Mouse (Mus musculus) megakaryocyte, embryonic 14.5 days (primary cell): ENCODE measurements around the gene Themis2. TPM values are rescaled to one million over a fixed set of nuclear protein-coding genes. Genes with fewer than 3 reads are reported as not detected.

Experiments used
- H3K27me3 ChIP-seq: replicated peaks from 2 replicates; pipeline ENCODE3; 2012; ENCODE audit warnings: inconsistent platforms
- H3K36me3 ChIP-seq: replicated peaks from 2 replicates; pipeline ENCODE3; 2012; ENCODE audit warnings: low read length, inconsistent platforms, mixed read lengths
- H3K4me1 ChIP-seq: 2 replicates; pipeline ENCODE4 v1.6.1; 2012; ENCODE audit warnings: inconsistent platforms
- H3K4me3 ChIP-seq: replicated peaks from 2 replicates; pipeline ENCODE3; 2012; ENCODE audit warnings: moderate library complexity, mild to moderate bottlenecking, inconsistent platforms
- H3K9me3 ChIP-seq: 2 replicates; pipeline ENCODE4 v1.6.1; 2012; ENCODE audit warnings: inconsistent platforms
- FLI1 ChIP-seq: IDR thresholded peaks from 2 replicates; pipeline ENCODE4 v1.6.1; 2012; ENCODE audit warnings: low read length, inconsistent platforms, mixed read lengths
- GATA1 ChIP-seq: IDR thresholded peaks from 3 replicates; pipeline ENCODE4 v1.6.1; 2012; ENCODE audit warnings: mixed read lengths, low read length, inconsistent platforms, borderline replicate concordance
- polyA plus RNA-seq: library from polyadenylated mRNA; stranded (reverse); fragments of >175 nt; gene quantifications from 2 replicates; pipeline ENCODE4 v1.2.3, GENCODE M21; 2012; ENCODE audit warnings: low replicate concordance; ENCODE audit not compliant: insufficient read depth

The Themis2 gene
- polyA plus RNA-seq, 1 experiment: 20.4 TPM

DNA sequence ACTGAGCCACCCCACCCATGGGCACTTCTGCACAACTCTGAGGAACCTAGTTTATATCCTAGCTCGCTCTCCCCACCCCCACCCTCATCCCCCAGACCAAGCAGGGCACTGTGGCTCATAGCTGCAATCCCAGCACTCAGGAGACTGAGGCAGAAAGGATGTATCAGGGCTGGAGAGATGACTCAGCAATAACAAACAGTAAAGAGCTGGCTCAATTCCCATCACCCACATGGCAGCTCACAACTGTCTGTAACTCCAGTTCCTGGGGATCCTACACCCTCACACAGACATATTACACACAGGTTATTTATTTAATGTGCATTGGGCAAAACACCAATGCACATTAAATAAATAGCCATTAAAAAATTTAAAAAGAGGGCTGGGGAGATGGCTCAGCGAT lies 60.8 kb downstream of the Themis2 start:
- Histone ChIP-seq H3K27me3 (peaks cover 34% of the 10 kb centered on the region), H3K4me3 (no peak overlapping the region), H3K4me1 (peaks cover 50% of the 10 kb centered on the region), H3K9me3 (no peaks in the 10 kb centered on the region), H3K36me3 (no peaks in the 10 kb centered on the region)
- TF ChIP-seq FLI1 (no peak), GATA1 (no peak)

DNA sequence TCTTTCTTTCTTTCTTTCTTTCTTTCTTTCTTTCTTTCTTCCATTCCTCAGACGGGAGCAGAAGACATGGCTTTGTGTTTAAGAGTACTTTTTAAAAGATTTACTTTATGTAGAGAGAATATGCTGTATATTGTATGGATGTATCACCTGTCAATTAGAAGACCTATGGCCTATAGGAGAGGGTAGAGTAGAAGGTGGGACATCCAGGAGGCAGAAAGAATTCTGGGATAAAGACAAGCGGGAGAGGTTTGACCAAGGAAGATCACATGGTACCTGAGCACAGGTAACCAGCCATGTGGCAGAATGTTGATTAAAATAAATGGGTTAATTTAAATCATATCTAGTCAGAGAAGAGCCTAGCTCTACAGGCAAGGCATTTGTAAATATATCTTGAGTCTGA lies 61.4 kb downstream of the Themis2 start:
- peaks cover 30% of the 10 kb centered on the region for H3K27me3 ChIP-seq
- peaks cover 3% of the 10 kb centered on the region for H3K36me3 ChIP-seq
- TF ChIP-seq GATA1: no peak
- TF ChIP-seq FLI1: no peak
- H3K4me3 ChIP-seq: no peak overlapping the region
- peaks cover 50% of the 10 kb centered on the region for H3K4me1 ChIP-seq
- no peaks in the 10 kb centered on the region for H3K9me3 ChIP-seq

DNA sequence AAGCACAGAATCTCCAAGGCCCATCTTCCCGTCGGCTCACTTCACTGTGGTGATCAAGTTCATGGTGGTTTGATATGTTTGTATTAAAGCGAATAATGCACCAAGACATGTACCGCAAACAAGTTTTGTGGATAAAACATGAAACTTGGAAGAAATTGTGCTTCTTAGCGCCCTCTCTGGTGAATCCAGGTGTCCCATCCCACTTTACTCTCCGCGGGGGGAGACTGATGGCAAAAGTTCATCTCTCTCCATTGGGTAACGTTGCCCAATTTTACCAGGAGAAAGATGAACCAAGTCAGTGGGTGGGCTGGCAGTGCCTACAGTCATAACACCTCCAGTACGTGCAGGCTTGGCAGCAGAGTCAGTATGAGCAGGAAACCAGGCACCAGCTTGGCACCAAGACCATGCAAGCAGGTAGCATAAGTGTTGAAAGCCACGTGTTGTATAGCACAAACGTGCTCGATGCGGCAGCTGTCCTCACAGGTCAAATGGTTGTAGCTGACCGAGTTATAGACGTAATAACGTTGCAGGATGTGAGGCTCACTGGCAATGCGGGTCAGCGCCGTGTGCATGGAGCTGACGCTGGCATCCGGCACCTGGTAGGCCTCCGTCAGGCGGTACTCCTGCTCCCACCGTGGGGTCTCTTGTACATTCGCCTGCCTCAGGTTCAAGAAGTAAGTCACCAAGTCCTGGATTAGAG lies 63.0 kb downstream of the Themis2 start:
- Histone ChIP-seq H3K4me3 (peak overlapping the region; percentile 28), H3K4me1 (peaks cover 52% of the 10 kb centered on the region), H3K27me3 (peaks cover 18% of the 10 kb centered on the region), H3K36me3 (peaks cover 8% of the 10 kb centered on the region), H3K9me3 (no peaks in the 10 kb centered on the region)
- TF ChIP-seq GATA1 (no peak), FLI1 (no peak)

DNA sequence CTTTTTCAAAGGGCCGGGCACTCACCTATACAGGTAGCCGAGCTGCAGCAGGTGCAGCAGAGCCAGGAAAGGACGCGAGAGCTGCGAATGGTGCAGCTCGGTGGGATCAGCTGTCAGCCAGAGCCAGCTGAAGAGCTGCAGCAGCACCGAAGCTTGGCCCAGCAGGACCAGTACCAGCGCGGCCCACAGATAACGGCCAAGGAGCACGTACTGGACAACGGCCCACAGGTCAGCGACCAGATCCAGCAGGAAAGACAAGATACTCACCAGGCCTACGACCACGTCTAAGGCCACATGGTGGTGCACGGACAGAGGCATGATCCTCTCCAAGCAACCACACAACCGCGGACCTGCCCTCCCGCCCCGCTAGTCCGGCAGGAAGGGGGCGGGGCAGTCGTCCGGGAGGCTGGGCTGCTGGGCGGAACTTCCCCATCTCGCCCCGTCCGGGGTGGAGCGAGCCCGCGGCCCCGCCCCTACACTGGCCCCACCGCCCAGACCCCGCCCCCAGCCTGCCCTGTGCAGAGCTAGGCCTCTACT lies 64.0 kb downstream of the Themis2 start, which contains the start of gene Xkr8:
TSS of gene Xkr8 (minus strand) at position 399 of the 537 bp plus-strand sequence.
- Histone ChIP-seq H3K4me3 (peak within 1 kb of the TSS; percentile 92), H3K36me3 (peaks cover 18% of the 10 kb centered on the region), H3K4me1 (peaks cover 58% of the 10 kb centered on the region), H3K27me3 (peaks cover 11% of the 10 kb centered on the region), H3K9me3 (no peaks in the 10 kb centered on the region)
- TF ChIP-seq FLI1 (no peak), GATA1 (no peak)

Other genes starting within 250 kb of the Themis2 start
- 3.1 TPM in 1 of 2 replicates, not detected in the other for gene Ptafr, start 232.3 kb downstream of the Themis2 start, polyA plus RNA-seq
- gene Eya3, start 157.4 kb downstream of the Themis2 start, polyA plus RNA-seq: 2.0 and 2.9 TPM in 2 replicates
- 0.26 TPM in 1 of 2 replicates, not detected in the other for gene Xkr8, start 63.8 kb downstream of the Themis2 start, polyA plus RNA-seq
- 0.38 TPM in 1 of 2 replicates, not detected in the other for gene Smpdl3b, start 39.1 kb downstream of the Themis2 start, polyA plus RNA-seq
- gene Rpa2, start 28.1 kb downstream of the Themis2 start, polyA plus RNA-seq: 15.4 and 20.1 TPM in 2 replicates
- gene Ppp1r8, start 46.8 kb upstream of the Themis2 start, polyA plus RNA-seq: 8.9 and 32.6 TPM in 2 replicates
- gene Stx12, start 88.1 kb upstream of the Themis2 start, polyA plus RNA-seq: 4.9 and 5.3 TPM in 2 replicates
- gene Fam76a, start 126.2 kb upstream of the Themis2 start, polyA plus RNA-seq: 9.4 and 13.8 TPM in 2 replicates
- 4.8 TPM in 1 of 2 replicates, not detected in the other for gene Fgr, start 177.7 kb upstream of the Themis2 start, polyA plus RNA-seq
- 42.4 and 114 TPM in 2 replicates for gene Ahdc1, start 214.9 kb upstream of the Themis2 start, polyA plus RNA-seq